Mouse (Mus musculus): Measurements from ENCODE around the gene Itgae. TPM values are rescaled to one million over a fixed set of nuclear protein-coding genes. Genes with fewer than 3 reads are reported as not detected.

Gene Itgae
- polyA plus RNA-seq, 1 experiment: not detected

DNA sequence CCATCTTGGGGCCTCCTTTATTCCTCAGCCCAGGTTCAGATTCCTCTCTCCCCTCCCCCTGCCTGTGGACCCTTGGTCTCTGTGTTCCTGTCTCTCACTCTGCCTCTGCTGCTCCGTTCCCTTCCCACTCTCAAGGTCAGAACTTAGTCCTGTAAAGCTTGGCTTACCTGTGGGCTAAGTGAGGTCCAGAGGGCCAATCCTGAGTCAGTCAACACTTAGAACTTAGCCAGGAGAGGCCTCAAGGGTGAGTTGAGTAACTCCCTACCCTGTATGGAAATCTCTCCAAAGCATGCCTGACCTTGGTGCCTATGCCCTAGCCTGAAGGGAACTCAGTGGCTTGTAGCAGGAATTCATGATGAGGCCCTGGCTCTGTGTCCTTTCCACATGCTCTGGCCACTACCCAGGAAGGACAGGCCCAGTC lies 53.9 kb downstream of the Itgae start:
- Histone ChIP-seq H3K4me3 (ENCODE audit: insufficient read depth, low read length) (no peak overlapping the region), H3K27ac (ENCODE audit: insufficient read depth, low read depth, low read length) (no peak overlapping the region), H3K4me1 (ENCODE audit: control insufficient read depth, insufficient read depth, low read length) (no peaks in the 10 kb centered on the region)
- no peak for TF ChIP-seq POLR2A (IDR thresholded peaks at IDR 0.05; ENCODE audit: borderline replicate concordance, low read depth, low read length)
- TF ChIP-seq CTCF (IDR thresholded peaks at IDR 0.05; ENCODE audit: low read depth, low read length): no peak

DNA sequence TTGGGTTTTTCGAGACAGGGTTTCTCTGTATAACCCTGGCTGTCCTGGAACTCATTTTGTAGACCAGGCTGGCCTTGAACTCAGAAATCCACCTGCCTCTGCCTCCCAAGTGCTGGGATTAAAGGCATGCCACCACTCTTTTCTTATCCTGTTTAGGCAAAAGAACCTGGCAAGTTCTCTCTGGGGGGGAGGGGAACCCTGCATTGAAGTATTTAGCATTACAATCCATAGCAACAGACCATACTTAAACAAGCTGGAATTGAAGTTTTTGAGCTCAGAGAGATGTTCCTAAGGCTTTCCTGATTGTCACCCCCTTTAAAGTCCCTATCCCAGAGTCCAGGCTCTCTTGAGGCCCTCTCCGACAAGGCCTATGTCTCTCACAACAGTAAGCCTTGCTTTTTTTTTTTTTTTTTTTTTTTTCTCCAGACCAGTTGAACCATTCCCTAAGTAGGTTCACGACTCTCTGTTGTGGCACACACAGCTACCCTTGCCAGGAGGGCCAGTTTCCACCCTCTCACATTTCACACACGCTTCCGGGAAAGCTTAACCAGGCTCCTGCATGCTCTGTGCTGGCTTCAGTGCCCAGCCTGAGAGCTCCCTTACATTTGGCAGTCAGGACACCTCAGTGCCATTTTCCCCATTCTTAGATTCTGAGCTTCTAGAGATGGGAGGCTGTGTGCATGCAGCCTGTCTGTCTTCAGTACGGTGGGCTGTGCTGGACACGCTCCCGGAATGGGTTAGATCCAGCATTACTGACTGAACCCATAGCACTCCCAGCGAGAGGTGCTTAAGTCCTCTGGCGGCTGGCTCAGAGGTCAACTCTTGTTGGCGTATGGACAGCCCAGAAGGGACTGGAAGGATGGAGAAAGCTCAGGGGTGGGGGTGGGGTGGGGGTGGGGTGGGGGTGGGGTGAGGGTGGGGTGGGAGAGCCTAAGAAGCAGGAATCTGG lies 55.9 kb downstream of the Itgae start:
- no peak overlapping the region for H3K27ac ChIP-seq (ENCODE audit: insufficient read depth, low read depth, low read length)
- no peaks in the 10 kb centered on the region for H3K4me1 ChIP-seq (ENCODE audit: control insufficient read depth, insufficient read depth, low read length)
- TF ChIP-seq CTCF (IDR thresholded peaks at IDR 0.05; ENCODE audit: low read depth, low read length) (no peak), POLR2A (IDR thresholded peaks at IDR 0.05; ENCODE audit: borderline replicate concordance, low read depth, low read length) (no peak)
- no peak overlapping the region for H3K4me3 ChIP-seq (ENCODE audit: insufficient read depth, low read length)

DNA sequence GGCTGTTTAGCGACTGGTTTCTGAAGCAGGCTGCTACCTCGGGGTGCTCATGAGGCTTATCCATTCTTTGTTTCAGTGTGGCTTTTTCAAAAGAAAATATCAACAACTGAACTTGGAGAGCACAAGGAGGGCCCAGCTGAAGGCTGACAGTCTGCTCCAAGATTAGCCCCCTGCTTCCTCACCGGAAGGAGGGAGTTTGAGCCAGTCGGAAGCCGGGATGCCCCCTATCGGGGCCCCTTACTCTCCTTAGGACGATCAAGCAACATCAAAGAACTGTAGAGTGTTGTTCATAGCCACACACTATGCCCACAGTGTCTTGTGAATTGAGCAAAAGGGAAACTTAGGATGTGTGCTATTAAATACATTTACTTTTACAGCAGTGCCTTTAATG lies 56.6 kb downstream of the Itgae start:
- Histone ChIP-seq H3K4me3 (ENCODE audit: insufficient read depth, low read length) (no peak overlapping the region), H3K4me1 (ENCODE audit: control insufficient read depth, insufficient read depth, low read length) (no peaks in the 10 kb centered on the region), H3K27ac (ENCODE audit: insufficient read depth, low read depth, low read length) (no peak overlapping the region)
- no peak for TF ChIP-seq CTCF (IDR thresholded peaks at IDR 0.05; ENCODE audit: low read depth, low read length)

DNA sequence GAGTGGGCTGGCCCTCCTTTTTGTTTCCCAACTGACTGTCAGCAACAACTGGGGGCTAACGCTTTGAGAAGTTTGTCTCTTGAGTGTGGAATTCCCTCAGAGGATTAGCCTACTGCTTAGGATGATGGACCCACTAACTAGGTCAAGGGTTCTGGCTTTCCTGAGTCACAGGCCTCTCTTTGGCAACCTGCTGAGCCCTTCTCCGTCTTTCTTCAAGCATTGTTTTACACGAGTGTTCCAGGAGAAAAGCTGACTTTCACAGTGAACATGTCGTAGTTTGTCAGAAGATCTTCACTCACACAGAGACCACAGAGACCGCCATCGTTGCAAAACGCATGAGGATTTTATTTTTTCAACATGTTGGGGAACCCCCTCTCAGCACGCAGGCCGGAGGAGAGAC lies 57.8 kb downstream of the Itgae start:
- Histone ChIP-seq H3K4me1 (ENCODE audit: control insufficient read depth, insufficient read depth, low read length) (no peaks in the 10 kb centered on the region), H3K27ac (ENCODE audit: insufficient read depth, low read depth, low read length) (no peak overlapping the region), H3K4me3 (ENCODE audit: insufficient read depth, low read length) (no peak overlapping the region)
- TF ChIP-seq POLR2A (IDR thresholded peaks at IDR 0.05; ENCODE audit: borderline replicate concordance, low read depth, low read length) (no peak), CTCF (IDR thresholded peaks at IDR 0.05; ENCODE audit: low read depth, low read length) (no peak)

DNA sequence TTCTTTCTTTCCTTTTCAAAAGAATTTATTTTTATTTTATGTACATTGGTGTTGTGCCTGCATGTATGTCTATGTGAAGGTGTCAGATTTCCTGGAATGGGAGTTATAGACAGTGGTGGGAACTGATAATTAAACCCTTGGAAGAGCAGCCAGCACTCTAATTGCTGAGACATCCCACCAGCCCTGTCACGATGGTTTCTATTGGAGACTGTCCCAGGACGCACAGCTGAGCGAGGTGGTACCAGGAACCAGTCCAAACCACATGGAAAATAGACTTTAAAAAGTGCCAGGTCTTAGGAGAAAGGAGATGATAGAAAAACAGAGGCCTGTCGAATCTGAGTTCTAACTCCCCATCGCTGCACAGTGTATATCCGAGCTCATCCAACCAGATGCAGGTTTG lies 64.7 kb downstream of the Itgae start:
- TF ChIP-seq CTCF (IDR thresholded peaks at IDR 0.05; ENCODE audit: low read depth, low read length) (no peak), POLR2A (IDR thresholded peaks at IDR 0.05; ENCODE audit: borderline replicate concordance, low read depth, low read length) (no peak)
- H3K4me1 ChIP-seq (ENCODE audit: control insufficient read depth, insufficient read depth, low read length): no peaks in the 10 kb centered on the region; the same call in 1 of the 2 replicates
- H3K4me3 ChIP-seq (ENCODE audit: insufficient read depth, low read length): no peak overlapping the region
- H3K27ac ChIP-seq (ENCODE audit: insufficient read depth, low read depth, low read length): no peak overlapping the region

GRCm38 (mm10) chr11:73159957-73160810 lies 69.8 kb downstream of the Itgae start, which contains the start of gene P2rx5:
TSS of gene P2rx5 (plus strand) at chr11:73160421.
- peak within 1 kb of the TSS; percentile 52 for H3K4me3 ChIP-seq (ENCODE audit: insufficient read depth, low read length)
- H3K27ac ChIP-seq (ENCODE audit: insufficient read depth, low read depth, low read length): no peak within 1 kb of the TSS
- TF ChIP-seq POLR2A (IDR thresholded peaks at IDR 0.05; ENCODE audit: borderline replicate concordance, low read depth, low read length): no peak
- TF ChIP-seq CTCF (IDR thresholded peaks at IDR 0.05; ENCODE audit: low read depth, low read length): no peak
- peaks cover 15% of the 10 kb centered on the region for H3K4me1 ChIP-seq (ENCODE audit: control insufficient read depth, insufficient read depth, low read length)

- peaks cover 15% of the 10 kb centered on the region for H3K4me1 ChIP-seq (ENCODE audit: control insufficient read depth, insufficient read depth, low read length)
- H3K27ac ChIP-seq (ENCODE audit: insufficient read depth, low read depth, low read length): no peak overlapping the region
- H3K4me3 ChIP-seq (ENCODE audit: insufficient read depth, low read length): no peak overlapping the region
- no peak for TF ChIP-seq POLR2A (IDR thresholded peaks at IDR 0.05; ENCODE audit: borderline replicate concordance, low read depth, low read length)
- TF ChIP-seq CTCF (IDR thresholded peaks at IDR 0.05; ENCODE audit: low read depth, low read length): no peak
Measured at GRCm38 (mm10) chr11:73160811-73161200, 70.4 kb downstream of the Itgae start.

DNA sequence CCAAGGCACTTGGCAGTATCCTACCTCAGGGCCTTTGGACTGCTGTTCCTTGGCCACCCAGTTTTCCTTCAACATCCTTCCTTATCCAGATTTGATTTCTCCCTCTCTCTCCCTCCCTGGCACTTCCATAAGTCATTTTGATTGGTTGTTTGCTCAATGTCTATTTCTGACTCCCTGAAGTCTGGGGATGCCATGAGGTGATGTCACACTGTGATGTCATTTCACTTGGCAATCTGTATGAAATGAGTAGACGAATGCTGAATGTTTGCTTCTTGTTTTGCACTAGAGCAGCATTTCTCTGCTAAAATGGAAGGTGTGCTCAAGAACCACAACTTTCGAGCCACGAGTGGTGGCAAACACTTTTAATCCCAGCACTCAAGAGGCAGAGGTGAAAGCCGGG lies 71.2 kb downstream of the Itgae start:
- Histone ChIP-seq H3K27ac (ENCODE audit: insufficient read depth, low read depth, low read length) (no peak overlapping the region), H3K4me3 (ENCODE audit: insufficient read depth, low read length) (no peak overlapping the region), H3K4me1 (ENCODE audit: control insufficient read depth, insufficient read depth, low read length) (peaks cover 15% of the 10 kb centered on the region)
- TF ChIP-seq CTCF (IDR thresholded peaks at IDR 0.05; ENCODE audit: low read depth, low read length) (no peak), POLR2A (IDR thresholded peaks at IDR 0.05; ENCODE audit: borderline replicate concordance, low read depth, low read length) (no peak)

- Histone ChIP-seq H3K4me3 (ENCODE audit: insufficient read depth, low read length) (no peak overlapping the region), H3K4me1 (ENCODE audit: control insufficient read depth, insufficient read depth, low read length) (peaks cover 15% of the 10 kb centered on the region), H3K27ac (ENCODE audit: insufficient read depth, low read depth, low read length) (no peak overlapping the region)
- no peak for TF ChIP-seq POLR2A (IDR thresholded peaks at IDR 0.05; ENCODE audit: borderline replicate concordance, low read depth, low read length)
- no peak for TF ChIP-seq CTCF (IDR thresholded peaks at IDR 0.05; ENCODE audit: low read depth, low read length)
Measured at GRCm38 (mm10) chr11:73162284-73162683, 71.9 kb downstream of the Itgae start.

DNA sequence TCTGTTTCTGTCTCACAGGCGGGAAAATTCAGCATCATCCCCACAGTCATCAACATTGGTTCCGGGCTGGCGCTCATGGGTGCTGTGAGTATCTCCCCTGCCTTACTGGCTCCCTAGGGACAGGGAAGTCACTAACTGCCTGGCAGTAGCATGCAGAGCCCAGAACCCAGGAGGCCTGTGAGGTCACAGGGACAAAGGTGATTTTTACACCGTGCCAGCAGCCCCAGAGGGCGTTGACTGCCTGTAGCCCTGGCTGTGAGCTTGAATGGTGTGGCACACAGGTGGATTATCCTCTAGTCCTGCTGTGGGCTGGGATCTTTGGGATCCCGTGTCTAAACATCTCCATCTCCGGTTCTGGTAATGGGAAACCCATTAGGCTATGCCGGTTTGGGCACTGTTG lies 77.7 kb downstream of the Itgae start:
- Histone ChIP-seq H3K4me3 (ENCODE audit: insufficient read depth, low read length) (no peak overlapping the region), H3K4me1 (ENCODE audit: control insufficient read depth, insufficient read depth, low read length) (no peaks in the 10 kb centered on the region), H3K27ac (ENCODE audit: insufficient read depth, low read depth, low read length) (no peak overlapping the region)
- TF ChIP-seq POLR2A (IDR thresholded peaks at IDR 0.05; ENCODE audit: borderline replicate concordance, low read depth, low read length) (no peak), CTCF (IDR thresholded peaks at IDR 0.05; ENCODE audit: low read depth, low read length) (no peak)
